Mouse (Mus musculus) left cerebral cortex, postnatal 4 days (tissue): ENCODE data around the gene Cwc22. TPM values are rescaled to one million over a fixed set of nuclear protein-coding genes. Genes with fewer than 3 reads are reported as not detected.
A peak's percentile ranks its signal among the peaks of the same experiment; 100 is the strongest.
"Not testable (repeated sequence)": the region's sequence is repeated elsewhere in the genome, so short reads cannot be mapped to it uniquely, and the experiment has no call there.

ENCODE experiments used
- DNase-seq: peaks from one replicate; pipeline ENCODE4 v3.0.0-alpha.2; 2022
- intact Hi-C: fragments of 180-260 bp; cut with DNase I; formaldehyde crosslinking; loops from one replicate; pipeline ENCODE4 v1.15.1; 2025
- total RNA-seq, 2 experiments: library from RNA; stranded (reverse); gene quantifications; 2 replicates each; pipeline ENCODE4 v1.2.3; 2021

The Cwc22 gene
- total RNA-seq, 2 experiments from 2014 or later = 33.4 to 35.0 TPM

GRCm38 (mm10) chr2:77901269-77901668 lies 44.9 kb downstream of the Cwc22 start:
- intact Hi-C loops = no loop called here
- DNase-seq = no peak

GRCm38 (mm10) chr2:77900741-77901140 lies 45.4 kb downstream of the Cwc22 start:
- DNase-seq = no peak
- intact Hi-C loops = no loop called here

GRCm38 (mm10) chr2:77900111-77900510 lies 46.1 kb downstream of the Cwc22 start:
- DNase-seq = no peak
- intact Hi-C loops = no loop called here

GRCm38 (mm10) chr2:77898436-77898835 lies 47.7 kb downstream of the Cwc22 start:
- intact Hi-C loops = no loop called here
- DNase-seq = no peak

GRCm38 (mm10) chr2:77897988-77898387 lies 48.2 kb downstream of the Cwc22 start:
- no peak for DNase-seq
- intact Hi-C loops = no loop called here

- intact Hi-C loops = no loop called here
Measured at GRCm38 (mm10) chr2:77897558-77897899, 48.6 kb downstream of the Cwc22 start.

GRCm38 (mm10) chr2:77896843-77897557 lies 49.2 kb downstream of the Cwc22 start:
- peak; percentile 71 for DNase-seq
- intact Hi-C loops = no loop called here

More at GRCm38 (mm10) chr2:77897558-77897899, 48.6 kb downstream of the Cwc22 start:
- no peak for DNase-seq

- DNase-seq = not testable (repeated sequence)
Measured at GRCm38 (mm10) chr2:77895906-77896570, 50.1 kb downstream of the Cwc22 start.

GRCm38 (mm10) chr2:77894896-77895295 lies 51.3 kb downstream of the Cwc22 start:
- intact Hi-C loops = no loop called here

More at GRCm38 (mm10) chr2:77895906-77896570, 50.1 kb downstream of the Cwc22 start:
- intact Hi-C loops = not testable (repeated sequence)

GRCm38 (mm10) chr2:77893505-77893904 lies 52.7 kb downstream of the Cwc22 start:
- intact Hi-C loops = no loop called here
- DNase-seq = no peak

More at GRCm38 (mm10) chr2:77894896-77895295, 51.3 kb downstream of the Cwc22 start:
- DNase-seq = no peak

- DNase-seq = no peak
- intact Hi-C loops = no loop called here
Measured at GRCm38 (mm10) chr2:77892573-77892972, 53.6 kb downstream of the Cwc22 start.

- intact Hi-C loops = no loop called here
- no peak for DNase-seq
Measured at GRCm38 (mm10) chr2:77890836-77891438, 55.2 kb downstream of the Cwc22 start.

GRCm38 (mm10) chr2:77889949-77890348 lies 56.2 kb downstream of the Cwc22 start:
- intact Hi-C loops = no loop called here
- DNase-seq = no peak

GRCm38 (mm10) chr2:77889401-77889800 lies 56.8 kb downstream of the Cwc22 start:
- intact Hi-C loops = no loop called here
- DNase-seq = no peak

- no peak for DNase-seq
- intact Hi-C loops = no loop called here
Measured at GRCm38 (mm10) chr2:77888826-77889225, 57.3 kb downstream of the Cwc22 start.

GRCm38 (mm10) chr2:77888056-77888455 lies 58.1 kb downstream of the Cwc22 start:
- DNase-seq = no peak
- intact Hi-C loops = no loop called here

GRCm38 (mm10) chr2:77887166-77887565 lies 59.0 kb downstream of the Cwc22 start:
- intact Hi-C loops = no loop called here

GRCm38 (mm10) chr2:77885491-77886130 lies 60.6 kb downstream of the Cwc22 start:
- DNase-seq = no peak
- intact Hi-C loops = no loop called here

More at GRCm38 (mm10) chr2:77887166-77887565, 59.0 kb downstream of the Cwc22 start:
- no peak for DNase-seq

- no peak for DNase-seq
- intact Hi-C loops = no loop called here
Measured at GRCm38 (mm10) chr2:77885036-77885435, 61.1 kb downstream of the Cwc22 start.

- intact Hi-C loops = loop anchor here (5.0 kb wide), 1 partner anchor 123 kb away; no protein-coding TSS in a partner anchor
- no peak for DNase-seq
Measured at GRCm38 (mm10) chr2:77884491-77884890, 61.7 kb downstream of the Cwc22 start.

- intact Hi-C loops = loop anchor here (5.0 kb wide), 1 partner anchor 124 kb away; no protein-coding TSS in a partner anchor
- no peak for DNase-seq
Measured at GRCm38 (mm10) chr2:77882961-77883360, 63.2 kb downstream of the Cwc22 start.
